Mouse (Mus musculus) midbrain, embryonic 11.5 days (tissue): ENCODE measurements around the gene Gm45837. TPM values are rescaled to one million over a fixed set of nuclear protein-coding genes. Genes with fewer than 3 reads are reported as not detected.

Experiments used
- microRNA counts: library from miRNA; unstranded; fragments of <30 nt; microRNA quantifications from one replicate; lab custom pipeline; 2015
- microRNA-seq: library from miRNA; unstranded; fragments of <30 nt; microRNA quantifications from one replicate; pipeline ENCODE4, GENCODE M21; 2017
- polyA plus RNA-seq: library from polyadenylated mRNA; unstranded; fragments of >200 nt; fragmentation: Nextera tagmentation; extraction: Ambion mirVana; gene quantifications from 2 replicates; pipeline ENCODE4 v1.2.1, GENCODE M21; 2014

The Gm45837 gene
- polyA plus RNA-seq, 1 experiment from 2014 or later, result not detected

MicroRNAs encoded within 50 kb of the gene (microRNA counts, 519-probe panel; counts per million panel counts)
- microRNA mmu-miR-139-3p (lab: Ali Mortazavi, UCI) (not detected), microRNA mmu-miR-139-5p (lab: Ali Mortazavi, UCI) (not detected)

Small RNAs within 50 kb of the gene (microRNA-seq; reads per million reads assigned to microRNA genes)
- gene Mir139, result 2,529 reads per million, percentile 85 among the genes with 10 or more reads in this experiment

Other genes starting within 250 kb of the Gm45837 start
- 8.5 and 14.8 TPM in 2 replicates for gene Atg16l2, start 108.6 kb upstream of the Gm45837 start, polyA plus RNA-seq
- 5.3 and 5.7 TPM in 2 replicates for gene Stard10, start 93.8 kb upstream of the Gm45837 start, polyA plus RNA-seq
- 10.8 and 11.2 TPM in 2 replicates for gene Arap1, start 62.8 kb upstream of the Gm45837 start, polyA plus RNA-seq
- 11.1 and 13.0 TPM in 2 replicates for gene Pde2a, start 10.8 kb downstream of the Gm45837 start, polyA plus RNA-seq
- gene Art2b, start 174.7 kb downstream of the Gm45837 start, polyA plus RNA-seq, result not detected in 2 replicates